Mouse (Mus musculus) MEL (cell line): ENCODE data around the gene Cldnd2.

Source experiments
- ZKSCAN1 ChIP-seq: IDR thresholded peaks from 2 replicates; pipeline ENCODE4 v1.6.1; 2012; ENCODE audit warnings: low read depth, mild to moderate bottlenecking, inconsistent platforms, low read length, improper control_type of control experiment, moderate library complexity
- ZMIZ1 ChIP-seq: IDR thresholded peaks from 2 replicates; pipeline ENCODE4 v1.6.1; 2012; ENCODE audit warnings: low read depth, mild to moderate bottlenecking, inconsistent platforms, low read length, improper control_type of control experiment, moderate library complexity

- TF ChIP-seq ZKSCAN1 (no peak), ZMIZ1 (no peak)
These were observed 42.7 kb downstream of the Cldnd2 start for GRCm38 (mm10) chr7:43483236-43483635.
